In genomic region chr3:106980914-106981313, GRCm38 (mm10) we compare ENCODE assay signal across 31 mouse cellular contexts. TPM values are rescaled to one million over a fixed set of nuclear protein-coding genes. Genes with fewer than 3 reads are reported as not detected.
DNase-seq lines count a peak whose midpoint lies in the region; ATAC-seq lines count a peak whose summit lies in the region.
"Had no signal": no experiment of that assay in that cellular context is flagged by ENCODE, and none has a peak within 500 bp of the region (broad histone marks: within the 10 kb centered on the region; RNA-seq: fewer than 3 reads in every experiment).

No protein-coding gene starts in this region.

- H3K4me1 ChIP-seq in midbrain, embryonic 13.5 days (replicated peaks) = peaks cover 19% of the 10 kb centered on the region
- 0 out of 2 replicates have a peak, but pooled peaks cover 3% of the 10 kb centered on the region for H3K4me1 ChIP-seq in midbrain, embryonic 10.5 days
- H3K4me1 ChIP-seq in hindbrain, embryonic 16.5 days (ENCODE audit: control insufficient read depth, insufficient read depth, low read depth, low read length) = peaks cover 11% of the 10 kb centered on the region
- 0 out of 2 replicates have a peak, but pooled peaks cover 4% of the 10 kb centered on the region for H3K4me1 ChIP-seq in neural tube, embryonic 15.5 days
- H3K4me1 ChIP-seq: embryonic facial prominence, embryonic 10.5 days; embryonic facial prominence, embryonic 15.5 days; intestine, embryonic 15.5 days; liver, embryonic 12.5 days had no signal

- 0 out of 2 replicates have a peak, but pooled peaks have one; percentile 21 for ATAC-seq in midbrain, embryonic 13.5 days
- 0 out of 2 replicates have a peak, but pooled peaks have one; percentile 13 for ATAC-seq in hindbrain, embryonic 16.5 days
- no peak for ATAC-seq in neural tube, embryonic 15.5 days (ENCODE audit: low FRiP score)
- ATAC-seq: CD4-positive, CD25-positive, alpha-beta regulatory T cell, adult 4 months; intestine, embryonic 15.5 days; liver, embryonic 12.5 days; liver, postnatal 0 days had no signal

- H3K27ac ChIP-seq in midbrain, embryonic 13.5 days = peak overlapping the region; percentile 70
- H3K27ac ChIP-seq in midbrain, embryonic 10.5 days (replicated peaks) = no peak overlapping the region
- peak overlapping the region; percentile 42 for H3K27ac ChIP-seq in hindbrain, embryonic 16.5 days (ENCODE audit: low read depth, low read length)
- peak overlapping the region; percentile 51; the same call in 1 of the 2 replicates for H3K27ac ChIP-seq in neural tube, embryonic 15.5 days (replicated peaks)
- H3K27ac ChIP-seq: embryonic facial prominence, embryonic 10.5 days; embryonic facial prominence, embryonic 15.5 days; gastrocnemius, adult 2 months; heart, adult 2 months; intestine, embryonic 15.5 days; layer of hippocampus, adult 2 months; left cerebral cortex, adult 2 months; liver, embryonic 12.5 days; stomach, postnatal 0 days had no signal

- H3K36me3 ChIP-seq in midbrain, embryonic 13.5 days = no peaks in the 10 kb centered on the region
- H3K36me3 ChIP-seq in midbrain, embryonic 10.5 days = no peaks in the 10 kb centered on the region
- H3K36me3 ChIP-seq in hindbrain, embryonic 16.5 days (ENCODE audit: control insufficient read depth, insufficient read depth, low read length) = no peaks in the 10 kb centered on the region
- H3K36me3 ChIP-seq in neural tube, embryonic 15.5 days = no peaks in the 10 kb centered on the region
- H3K36me3 ChIP-seq: embryonic facial prominence, embryonic 10.5 days; embryonic facial prominence, embryonic 15.5 days; heart, embryonic 12.5 days; intestine, embryonic 15.5 days; liver, embryonic 12.5 days had no signal

- H3K9me3 ChIP-seq in midbrain, embryonic 13.5 days = no peaks in the 10 kb centered on the region
- no peaks in the 10 kb centered on the region for H3K9me3 ChIP-seq in midbrain, embryonic 10.5 days (replicated peaks)
- H3K9me3 ChIP-seq in hindbrain, embryonic 16.5 days (ENCODE audit: control insufficient read depth, low read length) = no peaks in the 10 kb centered on the region
- H3K9me3 ChIP-seq in neural tube, embryonic 15.5 days (replicated peaks) = no peaks in the 10 kb centered on the region
- H3K9me3 ChIP-seq: embryonic facial prominence, embryonic 10.5 days; embryonic facial prominence, embryonic 15.5 days; heart, embryonic 12.5 days; intestine, embryonic 15.5 days; liver, embryonic 12.5 days had no signal

- WGBS in midbrain, embryonic 13.5 days = 65% methylated on average over 3 of the region's 3 CpGs
- WGBS in midbrain, embryonic 10.5 days = 68% methylated on average over 3 of the region's 3 CpGs
- 55% methylated on average over 3 of the region's 3 CpGs for WGBS in hindbrain, embryonic 16.5 days
- 60% methylated on average over 3 of the region's 3 CpGs for WGBS in neural tube, embryonic 15.5 days

- no peak overlapping the region for H3K9ac ChIP-seq in midbrain, embryonic 13.5 days (replicated peaks)
- H3K9ac ChIP-seq in hindbrain, embryonic 16.5 days (ENCODE audit: low read depth, low read length) = no peak overlapping the region
- no peak overlapping the region for H3K9ac ChIP-seq in neural tube, embryonic 15.5 days (replicated peaks)
- H3K9ac ChIP-seq: embryonic facial prominence, embryonic 15.5 days; heart, embryonic 12.5 days; intestine, embryonic 15.5 days; liver, embryonic 12.5 days; liver, postnatal 0 days had no signal

- peak; percentile 40 for DNase-seq in heart, adult 11 months
- DNase-seq in heart, postnatal 10 days = no peak
- no peak for DNase-seq in midbrain, embryonic 10.5 days (ENCODE audit: low spot score)
- DNase-seq in cerebellum, adult 11 months = no peak
- DNase-seq: adrenal gland, adult 2 months; adrenal gland, postnatal 36 days; cerebellum, adult 8-10 months; cerebellum, postnatal 25 days; gastrocnemius, adult 2 months; gastrocnemius, postnatal 36 days; heart, adult 2 months; kidney, adult 2 months; kidney, postnatal 36 days; liver, postnatal 0 days; lung, postnatal 36 days; right cerebral cortex, adult 18-20 months; right cerebral cortex, postnatal 4 days; thymus, adult 18-20 months; thymus, postnatal 25 days had no signal

- no peaks in the 10 kb centered on the region for H3K27me3 ChIP-seq in midbrain, embryonic 13.5 days
- H3K27me3 ChIP-seq in midbrain, embryonic 10.5 days (ENCODE audit: low read depth, poor library complexity, severe bottlenecking) = no peaks in the 10 kb centered on the region
- no peaks in the 10 kb centered on the region for H3K27me3 ChIP-seq in hindbrain, embryonic 16.5 days (replicated peaks; ENCODE audit: control insufficient read depth, insufficient read depth, low read length)
- no peaks in the 10 kb centered on the region for H3K27me3 ChIP-seq in neural tube, embryonic 15.5 days (replicated peaks)
- H3K27me3 ChIP-seq: embryonic facial prominence, embryonic 15.5 days; heart, embryonic 12.5 days; intestine, embryonic 15.5 days; liver, embryonic 12.5 days had no signal

- intact Hi-C loops in heart, postnatal 10 days (cut with DNase I) = no loop called here

- H3K4me2 ChIP-seq in midbrain, embryonic 13.5 days (replicated peaks) = peak overlapping the region; percentile 9; the same call in 1 of the 2 replicates
- no peak overlapping the region for H3K4me2 ChIP-seq in hindbrain, embryonic 16.5 days (ENCODE audit: low read length)
- no peak overlapping the region for H3K4me2 ChIP-seq in neural tube, embryonic 15.5 days
- H3K4me2 ChIP-seq: embryonic facial prominence, embryonic 15.5 days; heart, embryonic 12.5 days; intestine, embryonic 15.5 days; liver, embryonic 12.5 days had no signal

- no peak overlapping the region for H3K4me3 ChIP-seq in midbrain, embryonic 13.5 days (replicated peaks)
- no peak overlapping the region for H3K4me3 ChIP-seq in midbrain, embryonic 10.5 days
- H3K4me3 ChIP-seq in hindbrain, embryonic 16.5 days (ENCODE audit: low read length) = no peak overlapping the region
- no peak overlapping the region for H3K4me3 ChIP-seq in neural tube, embryonic 15.5 days (replicated peaks)
- H3K4me3 ChIP-seq: embryonic facial prominence, embryonic 10.5 days; embryonic facial prominence, embryonic 15.5 days; gastrocnemius, adult 2 months; heart, adult 2 months; heart, embryonic 12.5 days; intestine, embryonic 15.5 days; layer of hippocampus, adult 2 months; left cerebral cortex, adult 2 months; liver, embryonic 12.5 days had no signal

RNA-seq across cellular contexts. Expression of gene Kcna3, which starts 55.1 kb away (rescaled TPM):
- under 1 TPM; 0.36 to 0.45 TPM for total RNA-seq in heart, postnatal 10 days (2021)
- 10.1 and 12.5 TPM in 2 replicates for polyA plus RNA-seq in midbrain, embryonic 13.5 days (2015; fragmentation: Nextera tagmentation; extraction: Ambion mirVana)
- polyA plus RNA-seq in midbrain, embryonic 10.5 days (2016; fragmentation: Nextera tagmentation; extraction: Ambion mirVana) = 3.2 and 3.4 TPM in 2 replicates
- 10.3 and 11.3 TPM in 2 replicates for polyA plus RNA-seq in hindbrain, embryonic 16.5 days (2015; fragmentation: Nextera tagmentation; extraction: Ambion mirVana)
- polyA plus RNA-seq in neural tube, embryonic 15.5 days (2015; fragmentation: Nextera tagmentation; extraction: Ambion mirVana) = 7.9 and 9.2 TPM in 2 replicates
- total RNA-seq: gastrocnemius, adult 2 months had no signal
